Mouse (Mus musculus): Measurements from ENCODE around the gene Polr2j. TPM values are rescaled to one million over a fixed set of nuclear protein-coding genes. Genes with fewer than 3 reads are reported as not detected.

Gene Polr2j
- polyA plus RNA-seq (2017; shearing (Covaris generic)), result 142 TPM

DNA sequence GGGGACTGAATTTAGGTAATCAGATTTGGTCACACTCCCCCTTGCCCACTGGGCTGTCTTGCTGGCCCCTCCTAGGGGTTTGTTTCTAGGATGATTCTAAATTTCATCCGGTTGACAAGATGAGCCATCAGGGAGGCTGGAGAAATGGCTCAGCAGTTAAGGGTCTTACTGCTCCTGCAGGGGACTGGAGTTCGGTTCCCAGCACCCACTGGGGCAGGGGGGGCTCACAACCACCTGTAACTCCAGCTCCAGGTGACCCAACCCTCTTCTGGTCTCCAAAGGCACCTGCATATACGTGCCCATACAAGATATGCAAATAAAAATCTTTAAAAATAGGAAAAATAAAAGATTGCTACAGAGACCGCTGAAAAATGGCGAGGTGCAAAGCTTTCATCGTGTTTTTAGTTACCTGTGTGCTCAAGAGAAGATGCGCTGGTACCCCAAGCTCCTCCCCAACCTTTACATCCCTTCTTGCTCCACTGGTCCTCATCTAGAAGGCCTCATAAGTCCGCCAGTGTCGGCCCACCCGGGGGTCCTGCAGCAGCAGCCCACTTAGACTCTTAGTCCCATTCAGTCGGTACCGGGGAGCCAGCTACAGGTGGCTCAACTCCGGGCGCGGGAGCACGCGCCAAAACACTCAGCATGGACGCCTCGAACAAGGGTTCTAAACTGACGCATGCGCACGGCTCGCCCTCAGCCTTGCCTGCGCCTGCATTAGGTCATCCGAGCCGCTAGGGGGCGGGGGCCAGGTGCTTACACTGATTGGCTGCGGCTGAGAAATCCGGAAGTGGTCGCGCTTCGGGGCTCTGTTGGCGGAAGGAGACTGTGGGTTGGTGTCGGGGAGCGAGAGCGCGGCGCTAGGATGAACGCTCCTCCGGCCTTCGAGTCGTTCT lies at the start of gene Polr2j:
Gene Polr2j, plus strand, starts transcription at position 741 of the 893 bp plus-strand sequence.

DNA sequence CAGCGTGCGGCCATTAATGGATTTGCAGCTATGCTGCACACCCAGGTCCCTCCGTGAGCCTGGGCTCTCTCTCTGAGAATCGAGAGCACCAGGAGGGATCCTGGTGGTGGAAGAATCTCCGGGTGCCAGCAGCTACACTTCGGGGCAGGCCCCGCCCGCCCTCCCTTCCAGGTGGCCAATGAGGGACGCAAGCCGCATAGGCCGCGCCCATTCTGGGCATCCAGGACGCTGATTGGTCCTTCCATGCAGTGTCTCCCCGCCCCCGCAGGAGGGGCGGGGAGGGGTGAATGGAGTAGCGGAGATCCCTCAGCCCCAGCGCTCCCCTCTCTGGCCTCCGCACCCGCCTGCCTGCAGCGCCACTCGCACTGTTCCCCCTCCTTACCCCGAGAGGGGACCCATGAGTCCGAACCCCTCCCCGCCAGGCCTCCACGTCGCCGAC lies 32.7 kb upstream of the Polr2j start, which contains the start of gene Rasa4:
Gene Rasa4, plus strand, starts transcription at position 248 of the 439 bp plus-strand sequence.

GRCm38 (mm10) chr5:136135571-136136291 lies 19.3 kb downstream of the Polr2j start, which contains the start of the genes Lrwd1 and Alkbh4:
Gene Lrwd1, minus strand, starts transcription at chr5:136136074.
Gene Alkbh4, plus strand, starts transcription at chr5:136136146.

GRCm38 (mm10) chr5:136170512-136171362 lies 54.3 kb downstream of the Polr2j start, which contains the start of gene Orai2:
Gene Orai2, minus strand, starts transcription at chr5:136170713.

Other genes with a start within 250 kb of the Polr2j start
- gene Hspb1, start 228.7 kb upstream of the Polr2j start, polyA plus RNA-seq (2017; shearing (Covaris generic)), result 2.0 TPM
- gene Ywhag, start 182.0 kb upstream of the Polr2j start, polyA plus RNA-seq (2017; shearing (Covaris generic)), result 53.7 TPM
- 0.81 TPM for gene Ssc4d, start 142.1 kb upstream of the Polr2j start, polyA plus RNA-seq (2017; shearing (Covaris generic))
- gene Zp3, start 136.5 kb upstream of the Polr2j start, polyA plus RNA-seq (2017; shearing (Covaris generic)), result not detected
- gene Dtx2, start 121.8 kb upstream of the Polr2j start, polyA plus RNA-seq (2017; shearing (Covaris generic)), result 23.8 TPM
- gene Upk3b, start 78.1 kb upstream of the Polr2j start, polyA plus RNA-seq (2017; shearing (Covaris generic)), result not detected
- gene Upk3bl, start 62.1 kb upstream of the Polr2j start, polyA plus RNA-seq (2017; shearing (Covaris generic)), result not detected
- gene Rasa4, start 32.7 kb upstream of the Polr2j start, polyA plus RNA-seq (2017; shearing (Covaris generic)), result 2.4 TPM
- gene Lrwd1, start 19.4 kb downstream of the Polr2j start, polyA plus RNA-seq (2017; shearing (Covaris generic)), result 50.5 TPM
- gene Alkbh4, start 19.5 kb downstream of the Polr2j start, polyA plus RNA-seq (2017; shearing (Covaris generic)), result 62.5 TPM
- gene Orai2, start 54.1 kb downstream of the Polr2j start, polyA plus RNA-seq (2017; shearing (Covaris generic)), result 78.1 TPM
- 41.6 TPM for gene Prkrip1, start 82.3 kb downstream of the Polr2j start, polyA plus RNA-seq (2017; shearing (Covaris generic))
- gene Sh2b2, start 129.9 kb downstream of the Polr2j start, polyA plus RNA-seq (2017; shearing (Covaris generic)), result 0.49 TPM

Measured in CD4-positive, CD25-positive, alpha-beta regulatory T cell (primary cell).